Mouse (Mus musculus): ENCODE data around the gene Wdr73. TPM values are rescaled to one million over a fixed set of nuclear protein-coding genes. Genes with fewer than 3 reads are reported as not detected.

Wdr73 gene
- polyA plus RNA-seq, 2 experiments, result 22.6 to 23.1 TPM

DNA sequence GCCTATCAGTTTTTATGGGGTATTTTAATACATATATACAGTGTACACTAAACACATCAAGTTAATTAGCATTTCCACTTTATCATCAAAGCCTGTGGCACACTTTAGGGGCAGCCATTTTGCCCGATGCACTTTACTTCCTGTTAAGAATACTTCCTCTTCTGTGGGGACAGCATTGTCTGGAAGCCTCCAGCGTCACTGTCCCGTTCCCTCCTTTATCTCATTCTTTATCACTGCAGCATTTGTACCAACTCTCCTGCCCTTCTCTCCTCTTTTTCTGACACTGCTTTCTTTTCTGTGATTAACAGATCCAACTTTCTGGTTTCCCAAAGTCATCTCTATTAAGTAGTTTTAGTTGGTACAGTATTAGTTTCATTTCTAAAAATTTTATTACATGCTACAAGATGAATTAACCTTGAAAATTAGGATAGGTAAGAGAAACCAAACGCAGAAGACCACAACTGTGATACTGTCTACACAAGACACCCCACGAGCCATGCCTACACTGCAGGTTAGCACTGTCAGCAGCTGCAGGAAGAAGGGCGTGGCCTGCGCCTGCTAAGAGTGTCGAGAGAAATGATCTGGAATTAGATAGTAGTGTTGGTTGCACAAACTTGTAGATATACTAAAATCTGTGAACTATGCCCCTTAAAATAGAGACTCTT lies 18.0 kb upstream of the Wdr73 start:
- Histone ChIP-seq H3K4me1 (ENCODE audit: control insufficient read depth, insufficient read depth, low read length) (no peaks in the 10 kb centered on the region), H3K36me3 (ENCODE audit: control insufficient read depth, insufficient read depth, low read length) (peaks cover 79% of the 10 kb centered on the region), H3K9me3 (ENCODE audit: control insufficient read depth, low read length) (no peaks in the 10 kb centered on the region), H3K9ac (ENCODE audit: low read depth, low read length, severe bottlenecking) (no peak overlapping the region), H3K4me2 (replicated peaks; ENCODE audit: low read depth, low read length, severe bottlenecking) (no peak overlapping the region), H3K27ac (replicated peaks; ENCODE audit: low read depth, low read length) (no peak overlapping the region), H3K4me3 (replicated peaks; ENCODE audit: low read length) (no peak overlapping the region), H3K27me3 (ENCODE audit: control insufficient read depth, insufficient read depth, low read length) (no peaks in the 10 kb centered on the region)
- ATAC-seq (ENCODE audit: low FRiP score, low read depth) (no peak), DNase-seq (ENCODE audit: low spot score) (no peak)
- no peak for TF ChIP-seq POLR2A (IDR thresholded peaks at IDR 0.05; ENCODE audit: borderline replicate concordance, extremely low read depth, insufficient read depth, insufficient read length)
- 79% methylated on average over 8 of the region's 8 CpGs for WGBS

DNA sequence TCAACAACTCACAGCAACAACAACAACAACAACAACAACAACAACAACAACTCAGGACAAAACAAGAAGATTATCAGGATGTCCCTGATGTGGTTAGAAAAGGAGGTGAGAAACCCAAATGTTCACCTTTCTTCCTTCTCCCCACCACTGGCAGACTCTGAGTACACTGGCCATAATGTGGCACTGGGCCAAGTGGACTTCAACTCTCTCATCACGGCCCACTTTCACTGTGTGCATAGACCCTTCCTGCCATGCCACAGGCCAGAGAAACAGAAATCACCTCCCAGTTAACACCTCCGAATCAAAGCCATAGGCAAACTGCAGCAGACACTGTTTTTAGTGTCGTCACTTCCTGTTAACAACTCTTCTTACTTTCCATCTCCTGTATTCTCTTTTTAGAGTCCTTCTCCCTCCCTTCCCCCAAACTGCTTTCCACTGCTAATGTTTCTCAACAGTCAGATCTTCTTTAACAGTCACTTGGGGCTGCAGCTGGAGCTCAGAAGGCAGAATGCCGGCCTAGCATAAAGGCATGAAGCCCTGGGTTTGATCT lies 16.9 kb upstream of the Wdr73 start:
- DNase-seq (ENCODE audit: low spot score), result no peak
- no peak overlapping the region for H3K4me2 ChIP-seq (replicated peaks; ENCODE audit: low read depth, low read length, severe bottlenecking)
- H3K27ac ChIP-seq (replicated peaks; ENCODE audit: low read depth, low read length), result no peak overlapping the region
- no peak for ATAC-seq (ENCODE audit: low FRiP score, low read depth)
- TF ChIP-seq POLR2A (IDR thresholded peaks at IDR 0.05; ENCODE audit: borderline replicate concordance, extremely low read depth, insufficient read depth, insufficient read length), result no peak
- H3K9ac ChIP-seq (ENCODE audit: low read depth, low read length, severe bottlenecking), result no peak overlapping the region
- H3K36me3 ChIP-seq (ENCODE audit: control insufficient read depth, insufficient read depth, low read length), result peaks cover 87% of the 10 kb centered on the region
- 72% methylated on average over 4 of the region's 4 CpGs for WGBS
- H3K27me3 ChIP-seq (ENCODE audit: control insufficient read depth, insufficient read depth, low read length), result no peaks in the 10 kb centered on the region
- H3K9me3 ChIP-seq (ENCODE audit: control insufficient read depth, low read length), result no peaks in the 10 kb centered on the region
- H3K4me3 ChIP-seq (replicated peaks; ENCODE audit: low read length), result no peak overlapping the region
- no peaks in the 10 kb centered on the region for H3K4me1 ChIP-seq (ENCODE audit: control insufficient read depth, insufficient read depth, low read length)

DNA sequence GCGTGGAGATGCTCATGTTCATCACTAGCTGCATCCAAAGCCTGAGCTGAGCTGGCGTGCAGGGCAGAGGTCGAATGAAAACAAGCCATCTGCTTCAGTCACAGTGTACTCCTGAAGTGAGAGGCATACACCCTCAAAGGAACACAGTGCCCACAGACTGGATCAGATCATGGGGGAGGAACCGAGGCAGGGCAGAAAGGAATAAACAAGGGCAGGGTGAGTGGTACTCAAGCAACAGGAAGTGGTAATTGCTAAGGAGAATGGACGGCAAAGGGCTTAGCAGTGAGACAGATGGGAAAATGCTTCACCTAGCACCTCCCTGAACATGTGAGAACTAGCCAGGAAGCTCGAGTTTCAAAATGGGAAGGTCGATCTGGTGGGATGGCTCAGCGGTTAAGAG lies 11.4 kb upstream of the Wdr73 start:
- H3K9ac ChIP-seq (ENCODE audit: low read depth, low read length, severe bottlenecking), result no peak overlapping the region
- 77% methylated on average over 8 of the region's 8 CpGs for WGBS
- no peaks in the 10 kb centered on the region for H3K27me3 ChIP-seq (ENCODE audit: control insufficient read depth, insufficient read depth, low read length)
- no peak for DNase-seq (ENCODE audit: low spot score)
- no peak for ATAC-seq (ENCODE audit: low FRiP score, low read depth)
- H3K4me2 ChIP-seq (replicated peaks; ENCODE audit: low read depth, low read length, severe bottlenecking), result no peak overlapping the region
- no peak overlapping the region for H3K27ac ChIP-seq (replicated peaks; ENCODE audit: low read depth, low read length)
- no peaks in the 10 kb centered on the region for H3K9me3 ChIP-seq (ENCODE audit: control insufficient read depth, low read length)
- no peak overlapping the region for H3K4me3 ChIP-seq (replicated peaks; ENCODE audit: low read length)
- no peaks in the 10 kb centered on the region for H3K4me1 ChIP-seq (ENCODE audit: control insufficient read depth, insufficient read depth, low read length)
- H3K36me3 ChIP-seq (ENCODE audit: control insufficient read depth, insufficient read depth, low read length), result peaks cover 78% of the 10 kb centered on the region
- no peak for TF ChIP-seq POLR2A (IDR thresholded peaks at IDR 0.05; ENCODE audit: borderline replicate concordance, extremely low read depth, insufficient read depth, insufficient read length)

DNA sequence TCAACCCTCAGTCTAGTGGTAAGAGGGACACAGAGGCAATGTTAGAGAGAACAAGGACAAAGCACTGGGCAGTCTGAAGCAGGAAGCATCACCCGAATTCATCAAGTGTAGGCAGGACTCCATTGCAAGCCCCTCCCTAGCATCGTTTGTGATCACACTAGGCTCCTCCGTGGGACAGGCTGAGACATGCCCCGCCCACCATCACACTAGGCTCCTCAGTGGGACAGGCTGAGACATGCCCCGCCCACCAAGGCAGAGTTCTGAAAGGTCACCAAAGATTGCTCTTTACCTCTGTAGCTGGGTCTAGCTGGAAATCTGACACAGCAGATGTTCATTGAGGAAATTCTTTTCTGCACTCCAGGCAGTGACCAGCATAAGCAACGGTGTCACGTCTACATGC lies 10.0 kb upstream of the Wdr73 start:
- Histone ChIP-seq H3K4me1 (ENCODE audit: control insufficient read depth, insufficient read depth, low read length) (no peaks in the 10 kb centered on the region), H3K27ac (replicated peaks; ENCODE audit: low read depth, low read length) (no peak overlapping the region), H3K4me2 (replicated peaks; ENCODE audit: low read depth, low read length, severe bottlenecking) (no peak overlapping the region), H3K36me3 (ENCODE audit: control insufficient read depth, insufficient read depth, low read length) (peaks cover 71% of the 10 kb centered on the region), H3K9ac (ENCODE audit: low read depth, low read length, severe bottlenecking) (no peak overlapping the region), H3K9me3 (ENCODE audit: control insufficient read depth, low read length) (no peaks in the 10 kb centered on the region), H3K27me3 (ENCODE audit: control insufficient read depth, insufficient read depth, low read length) (no peaks in the 10 kb centered on the region), H3K4me3 (replicated peaks; ENCODE audit: low read length) (no peak overlapping the region)
- ATAC-seq (ENCODE audit: low FRiP score, low read depth), result no peak
- DNase-seq (ENCODE audit: low spot score), result no peak
- no peak for TF ChIP-seq POLR2A (IDR thresholded peaks at IDR 0.05; ENCODE audit: borderline replicate concordance, extremely low read depth, insufficient read depth, insufficient read length)
- 77% methylated on average over 7 of the region's 7 CpGs for WGBS

DNA sequence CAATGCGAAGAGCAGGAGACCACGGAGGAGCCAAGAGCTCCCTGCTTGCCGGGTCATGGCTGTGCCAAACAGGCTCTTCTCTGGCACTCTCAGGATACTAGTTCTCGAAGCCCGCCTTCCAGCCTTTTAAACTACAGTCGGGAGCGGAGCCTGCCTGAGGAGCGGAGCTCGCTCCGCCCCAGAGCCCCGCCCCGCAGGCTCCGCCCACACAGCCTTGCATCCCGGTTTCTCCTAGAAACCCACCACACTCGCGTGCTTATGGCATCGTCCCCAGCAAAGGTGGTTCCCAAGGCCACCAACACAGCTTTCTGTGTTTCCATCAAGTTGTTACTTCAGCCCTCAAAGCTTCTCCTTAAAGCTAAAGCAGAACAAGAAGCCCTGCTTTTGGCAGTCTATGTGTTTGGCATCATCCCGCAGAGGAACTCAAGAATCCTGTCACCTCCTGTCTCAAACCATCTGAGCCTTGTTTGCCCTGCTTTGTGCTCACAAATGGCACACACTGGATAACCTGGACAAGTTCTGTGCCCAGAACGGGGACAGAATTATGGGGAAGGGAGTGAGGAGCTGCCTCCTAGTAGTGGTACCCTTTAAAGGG lies 3.9 kb upstream of the Wdr73 start, which contains the start of gene Nmb:
TSS of gene Nmb (minus strand) at position 156 of the 595 bp plus-strand sequence.
- Histone ChIP-seq H3K4me2 (replicated peaks; ENCODE audit: low read depth, low read length, severe bottlenecking) (peak within 1 kb of the TSS; percentile 96), H3K27me3 (ENCODE audit: control insufficient read depth, insufficient read depth, low read length) (no peaks in the 10 kb centered on the region), H3K4me1 (ENCODE audit: control insufficient read depth, insufficient read depth, low read length) (peaks cover 13% of the 10 kb centered on the region), H3K9ac (ENCODE audit: low read depth, low read length, severe bottlenecking) (peak within 1 kb of the TSS; percentile 62), H3K36me3 (ENCODE audit: control insufficient read depth, insufficient read depth, low read length) (peaks cover 22% of the 10 kb centered on the region), H3K4me3 (replicated peaks; ENCODE audit: low read length) (peak within 1 kb of the TSS; percentile 44), H3K27ac (replicated peaks; ENCODE audit: low read depth, low read length) (no peak within 1 kb of the TSS), H3K9me3 (ENCODE audit: control insufficient read depth, low read length) (no peaks in the 10 kb centered on the region)
- peak; percentile 69 for ATAC-seq (ENCODE audit: low FRiP score, low read depth)
- 0 out of 2 replicates have a peak, but pooled peaks have one; percentile 36 for TF ChIP-seq POLR2A (IDR thresholded peaks at IDR 0.05; ENCODE audit: borderline replicate concordance, extremely low read depth, insufficient read depth, insufficient read length)
- peak; percentile 75 for DNase-seq (ENCODE audit: low spot score)
- WGBS, result 3% methylated on average over 18 of the region's 19 CpGs

Measured in limb, embryonic 14.5 days (tissue).